Mouse (Mus musculus) forebrain, postnatal 0 days (tissue): Measurements from ENCODE around the gene Ptprt. TPM values are rescaled to one million over a fixed set of nuclear protein-coding genes. Genes with fewer than 3 reads are reported as not detected.

Experiments
- ATAC-seq: fragments of 200-750 bp; cut with Nextera tagmentation; 2 replicates; pipeline ENCODE4 v1.8.0; 2017; ENCODE audit warnings: mild to moderate bottlenecking, moderate library complexity
- DNase-seq: peaks from one replicate; pipeline ENCODE4 v3.0.0-alpha.2; 2015
- H3K27ac ChIP-seq: fragments of 300-500 bp; sonication (generic); 2 replicates; pipeline ENCODE4 v1.5.1; 2014; ENCODE audit warnings: low read depth, mild to moderate bottlenecking, antibody characterized with exemption, low read length, moderate library complexity, mixed read lengths
- H3K27me3 ChIP-seq: fragments of 300-500 bp; sonication (generic); 2 replicates; pipeline ENCODE4 v1.6.1; 2014; ENCODE audit warnings: mild to moderate bottlenecking, low read length, mixed read lengths; ENCODE audit not compliant: insufficient read depth
- H3K36me3 ChIP-seq: fragments of 300-500 bp; sonication (generic); 2 replicates; pipeline ENCODE4 v1.6.1; 2014; ENCODE audit warnings: mild to moderate bottlenecking, moderate library complexity; ENCODE audit not compliant: insufficient read depth
- H3K4me1 ChIP-seq: fragments of 300-500 bp; sonication (generic); 2 replicates; pipeline ENCODE4 v1.6.1; 2014; ENCODE audit warnings: antibody characterized with exemption; ENCODE audit not compliant: insufficient read depth
- H3K4me2 ChIP-seq: fragments of 300-500 bp; sonication (generic); 2 replicates; pipeline ENCODE4 v1.6.1; 2014; ENCODE audit warnings: low read depth, mild to moderate bottlenecking, moderate library complexity
- H3K4me3 ChIP-seq: fragments of 300-500 bp; sonication (generic); 2 replicates; pipeline ENCODE4 v1.5.1; 2014; ENCODE audit warnings: low read depth, low read length, mixed read lengths
- H3K9ac ChIP-seq: fragments of 300-500 bp; sonication (generic); 2 replicates; pipeline ENCODE4 v1.6.1; 2014; ENCODE audit warnings: mild to moderate bottlenecking
- H3K9me3 ChIP-seq: fragments of 300-500 bp; sonication (generic); 2 replicates; pipeline ENCODE4 v1.6.1; 2016; ENCODE audit warnings: low read length
- CTCF ChIP-seq: sonication (generic); IDR thresholded peaks from 2 replicates; pipeline ENCODE4 v1.5.1; 2016; ENCODE audit warnings: antibody characterized with exemption, control low read depth, low read depth
- WGBS: fragments of 180-500 bp; shearing (Covaris S2); extraction: QIAGEN DNeasy Blood & Tissue Kit; methylation state at CpG from one replicate; pipeline ENCODE4 v1.1.7; 2014; 5-methylcytosine and 5-hydroxymethylcytosine counted together
- polyA plus RNA-seq: library from polyadenylated mRNA; unstranded; fragments of >200 nt; fragmentation: Nextera tagmentation; extraction: Ambion mirVana; gene quantifications from 2 replicates; pipeline ENCODE4 v1.2.1, GENCODE M21; 2015
- total RNA-seq: library from RNA; depleted of rRNA; stranded (reverse); fragments of >200 nt; gene quantifications from 2 replicates; pipeline ENCODE4 v1.2.3, GENCODE M21; 2014

Gene Ptprt
- total and polyA plus RNA-seq, 2 experiments from 2014 or later, result 12.0 to 58.4 TPM

- H3K4me1 ChIP-seq, result no peaks in the 10 kb centered on the region
- no peaks in the 10 kb centered on the region for H3K36me3 ChIP-seq
- ATAC-seq (no peak), DNase-seq (no peak)
- no peaks in the 10 kb centered on the region for H3K27me3 ChIP-seq
- H3K9me3 ChIP-seq, result no peaks in the 10 kb centered on the region
- H3K4me3 ChIP-seq, result no peak overlapping the region
- WGBS, result 77% methylated on average over 4 of the region's 4 CpGs
- H3K27ac ChIP-seq, result no peak overlapping the region
- no peak overlapping the region for H3K4me2 ChIP-seq
- peak; percentile 23; the same call in 1 of the 2 replicates for TF ChIP-seq CTCF
- H3K9ac ChIP-seq, result no peak overlapping the region
These were observed 47.5 kb downstream of the Ptprt start for GRCm38 (mm10) chr2:162613480-162613879.

- H3K4me3 ChIP-seq, result no peak overlapping the region
- WGBS, result 95% methylated on average over 5 of the region's 5 CpGs
- TF ChIP-seq CTCF, result no peak
These were observed 58.2 kb downstream of the Ptprt start for GRCm38 (mm10) chr2:162602721-162603120.

DNA sequence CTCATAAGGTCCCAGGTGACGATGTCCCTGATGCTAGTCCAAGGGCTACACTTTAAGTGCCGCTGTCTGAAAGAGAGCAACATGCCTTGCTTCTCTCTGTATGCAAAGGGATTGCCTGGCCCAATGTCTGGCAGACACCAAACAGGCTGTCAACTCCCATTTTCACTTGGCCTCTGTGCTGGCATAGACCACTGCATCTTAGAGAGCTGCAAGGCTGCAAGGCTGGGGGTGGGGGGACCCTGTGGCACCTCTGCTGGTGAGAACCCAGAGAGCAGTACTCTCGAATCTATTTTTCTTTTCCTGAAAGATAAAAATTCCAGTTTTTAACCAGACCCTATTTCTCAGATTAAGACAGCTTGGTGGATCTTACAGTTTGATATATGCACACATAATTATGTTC lies 69.6 kb downstream of the Ptprt start:
- no peaks in the 10 kb centered on the region for H3K27me3 ChIP-seq
- no peaks in the 10 kb centered on the region for H3K9me3 ChIP-seq
- H3K4me3 ChIP-seq, result no peak overlapping the region
- no peaks in the 10 kb centered on the region for H3K36me3 ChIP-seq
- peak; percentile 65 for ATAC-seq
- no peaks in the 10 kb centered on the region for H3K4me1 ChIP-seq
- no peak overlapping the region for H3K4me2 ChIP-seq
- H3K9ac ChIP-seq, result no peak overlapping the region
- DNase-seq, result peak; percentile 31
- no peak overlapping the region for H3K27ac ChIP-seq
- WGBS, result 67% methylated on average over 3 of the region's 3 CpGs
- no peak for TF ChIP-seq CTCF

More at GRCm38 (mm10) chr2:162602721-162603120, 58.2 kb downstream of the Ptprt start:
- Histone ChIP-seq H3K4me1 (no peaks in the 10 kb centered on the region), H3K27me3 (no peaks in the 10 kb centered on the region), H3K36me3 (no peaks in the 10 kb centered on the region), H3K9ac (no peak overlapping the region), H3K9me3 (no peaks in the 10 kb centered on the region), H3K27ac (no peak overlapping the region), H3K4me2 (no peak overlapping the region)
- DNase-seq (no peak), ATAC-seq (no peak)

- H3K9ac ChIP-seq, result no peak overlapping the region
- no peaks in the 10 kb centered on the region for H3K36me3 ChIP-seq
- H3K27me3 ChIP-seq, result no peaks in the 10 kb centered on the region
- ATAC-seq (no peak), DNase-seq (no peak)
- H3K4me2 ChIP-seq, result no peak overlapping the region
- no peak for TF ChIP-seq CTCF
- no peak overlapping the region for H3K4me3 ChIP-seq
- WGBS, result 56% methylated on average over 4 of the region's 4 CpGs
- H3K4me1 ChIP-seq, result 0 out of 2 replicates have a peak, but pooled peaks cover 5% of the 10 kb centered on the region
- no peak overlapping the region for H3K27ac ChIP-seq
- no peaks in the 10 kb centered on the region for H3K9me3 ChIP-seq
These were observed 79.3 kb downstream of the Ptprt start for GRCm38 (mm10) chr2:162581651-162582050.

DNA sequence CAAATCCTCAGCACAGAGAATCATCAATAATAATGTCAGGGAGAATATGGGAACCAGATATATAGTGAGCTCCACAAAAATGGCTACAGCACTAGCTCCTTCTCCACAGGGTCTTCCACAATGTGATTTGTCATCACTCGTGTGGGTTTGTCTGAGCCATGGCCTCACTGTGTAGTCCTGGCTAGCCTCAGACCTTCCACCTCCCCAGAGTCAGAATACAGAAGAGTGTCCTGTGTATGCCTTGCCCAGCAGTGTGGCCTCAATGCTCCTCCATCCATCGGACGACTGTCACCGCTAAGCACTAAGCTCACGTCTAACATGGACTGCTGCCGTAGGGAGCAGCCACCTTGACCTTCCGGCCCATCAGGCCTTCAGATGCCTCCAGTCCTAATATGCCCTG lies 83.1 kb downstream of the Ptprt start:
- no peak for TF ChIP-seq CTCF
- Histone ChIP-seq H3K9ac (no peak overlapping the region), H3K4me1 (0 out of 2 replicates have a peak, but pooled peaks cover 5% of the 10 kb centered on the region), H3K4me3 (no peak overlapping the region), H3K9me3 (no peaks in the 10 kb centered on the region), H3K27me3 (no peaks in the 10 kb centered on the region), H3K27ac (no peak overlapping the region), H3K36me3 (no peaks in the 10 kb centered on the region), H3K4me2 (no peak overlapping the region)
- no peak for ATAC-seq
- WGBS, result 94% methylated on average over 7 of the region's 7 CpGs
- DNase-seq, result no peak

DNA sequence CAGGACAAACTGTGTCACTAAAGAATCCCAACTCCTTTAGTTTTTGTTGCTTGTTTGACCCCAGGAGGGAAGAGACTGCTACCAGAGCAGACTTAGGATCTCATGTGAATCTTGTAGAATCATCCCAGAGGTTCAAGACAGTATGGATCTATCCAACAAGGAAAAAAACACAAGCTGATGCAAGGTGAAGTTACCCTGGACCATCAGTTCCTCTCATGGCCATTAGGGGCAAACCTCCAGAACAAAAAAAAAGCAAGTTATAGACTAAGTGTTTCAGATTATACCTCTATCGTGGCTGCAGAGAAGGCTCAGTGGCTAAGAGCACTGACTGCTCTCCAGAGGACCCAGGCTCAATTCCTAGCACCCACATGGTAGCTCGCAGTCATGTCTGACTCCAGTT lies 88.1 kb downstream of the Ptprt start:
- H3K4me3 ChIP-seq, result no peak overlapping the region
- no peak overlapping the region for H3K4me2 ChIP-seq
- H3K27ac ChIP-seq, result no peak overlapping the region
- 0 out of 2 replicates have a peak, but pooled peaks have one; percentile 19 for TF ChIP-seq CTCF
- ATAC-seq (no peak), DNase-seq (no peak)
- no peaks in the 10 kb centered on the region for H3K9me3 ChIP-seq
- no peaks in the 10 kb centered on the region for H3K36me3 ChIP-seq
- 76% methylated on average over 2 of the region's 2 CpGs for WGBS
- no peaks in the 10 kb centered on the region for H3K27me3 ChIP-seq
- no peaks in the 10 kb centered on the region for H3K4me1 ChIP-seq
- no peak overlapping the region for H3K9ac ChIP-seq

DNA sequence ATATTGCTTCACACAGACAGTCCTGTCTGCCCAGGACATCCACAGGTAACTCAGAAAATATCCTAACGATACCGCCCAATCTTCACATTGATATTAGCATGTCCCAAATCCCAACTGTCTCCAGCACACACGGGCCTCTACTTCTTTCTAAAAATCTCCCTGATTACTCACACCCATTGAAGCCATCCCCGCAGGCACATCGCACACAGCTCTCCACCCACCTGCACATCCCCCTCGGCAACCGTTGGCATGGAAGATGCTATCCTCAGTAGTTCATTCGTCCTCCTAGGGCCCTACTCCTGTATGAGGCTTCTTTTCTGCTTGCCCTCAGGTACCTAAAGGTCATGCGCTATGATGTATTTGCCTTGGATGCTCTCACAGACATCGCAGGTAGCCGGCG lies 89.9 kb downstream of the Ptprt start:
- H3K36me3 ChIP-seq, result no peaks in the 10 kb centered on the region
- DNase-seq (no peak), ATAC-seq (no peak)
- no peak overlapping the region for H3K4me2 ChIP-seq
- H3K27me3 ChIP-seq, result no peaks in the 10 kb centered on the region
- H3K27ac ChIP-seq, result no peak overlapping the region
- 91% methylated on average over 12 of the region's 12 CpGs for WGBS
- TF ChIP-seq CTCF, result no peak
- H3K9ac ChIP-seq, result no peak overlapping the region
- no peak overlapping the region for H3K4me3 ChIP-seq
- H3K9me3 ChIP-seq, result no peaks in the 10 kb centered on the region
- no peaks in the 10 kb centered on the region for H3K4me1 ChIP-seq
